Mouse (Mus musculus) hindbrain, embryonic 14.5 days (tissue): Measurements from ENCODE around the gene Pcna. TPM values are rescaled to one million over a fixed set of nuclear protein-coding genes. Genes with fewer than 3 reads are reported as not detected.

Experiments used
- ATAC-seq: fragments of 200-750 bp; cut with Nextera tagmentation; 2 replicates; pipeline ENCODE4 v1.8.0; 2017; ENCODE audit warnings: moderate number of reproducible peaks, mild to moderate bottlenecking, moderate TSS enrichment, moderate library complexity; ENCODE audit not compliant: low FRiP score
- DNase-seq: peaks from one replicate; pipeline ENCODE4 v3.0.0-alpha.2; 2015; ENCODE audit warnings: low spot score
- H3K27ac ChIP-seq: fragments of 300-500 bp; sonication (generic); 2 replicates; pipeline ENCODE4 v1.5.1; 2014; ENCODE audit warnings: mild to moderate bottlenecking, moderate library complexity
- H3K27me3 ChIP-seq: fragments of 300-500 bp; sonication (generic); 2 replicates; pipeline ENCODE4 v1.6.1; 2014; ENCODE audit warnings: mild to moderate bottlenecking, low read length, mixed read lengths; ENCODE audit not compliant: control insufficient read depth, insufficient read depth
- H3K36me3 ChIP-seq: fragments of 300-500 bp; sonication (generic); replicated peaks from 2 replicates; pipeline ENCODE4 v1.6.1; 2014; ENCODE audit not compliant: control insufficient read depth, insufficient read depth
- H3K4me1 ChIP-seq: fragments of 300-500 bp; sonication (generic); replicated peaks from 2 replicates; pipeline ENCODE4 v1.6.1; 2014; ENCODE audit warnings: antibody characterized with exemption, low read length, mixed read lengths; ENCODE audit not compliant: control insufficient read depth, insufficient read depth
- H3K4me2 ChIP-seq: fragments of 300-500 bp; sonication (generic); replicated peaks from 2 replicates; pipeline ENCODE4 v1.6.1; 2014; ENCODE audit warnings: mild to moderate bottlenecking, moderate library complexity
- H3K4me3 ChIP-seq: fragments of 300-500 bp; sonication (generic); replicated peaks from 2 replicates; pipeline ENCODE4 v1.5.1; 2014; ENCODE audit warnings: mild to moderate bottlenecking, low read length
- H3K9ac ChIP-seq: fragments of 300-500 bp; sonication (generic); 2 replicates; pipeline ENCODE4 v1.6.1; 2014
- H3K9me3 ChIP-seq: fragments of 300-500 bp; sonication (generic); 2 replicates; pipeline ENCODE4 v1.6.1; 2016; ENCODE audit warnings: low read length; ENCODE audit not compliant: control insufficient read depth
- WGBS: fragments of 180-500 bp; shearing (Covaris S2); extraction: QIAGEN DNeasy Blood & Tissue Kit; methylation state at CpG from one replicate; pipeline ENCODE4 v1.1.7; 2014; 5-methylcytosine and 5-hydroxymethylcytosine counted together
- polyA plus RNA-seq: library from polyadenylated mRNA; unstranded; fragments of >200 nt; fragmentation: Nextera tagmentation; extraction: Ambion mirVana; gene quantifications from 2 replicates; pipeline ENCODE4 v1.2.1, GENCODE M21; 2014

Gene Pcna
- polyA plus RNA-seq, 1 experiment from 2014 or later = 111 TPM

DNA sequence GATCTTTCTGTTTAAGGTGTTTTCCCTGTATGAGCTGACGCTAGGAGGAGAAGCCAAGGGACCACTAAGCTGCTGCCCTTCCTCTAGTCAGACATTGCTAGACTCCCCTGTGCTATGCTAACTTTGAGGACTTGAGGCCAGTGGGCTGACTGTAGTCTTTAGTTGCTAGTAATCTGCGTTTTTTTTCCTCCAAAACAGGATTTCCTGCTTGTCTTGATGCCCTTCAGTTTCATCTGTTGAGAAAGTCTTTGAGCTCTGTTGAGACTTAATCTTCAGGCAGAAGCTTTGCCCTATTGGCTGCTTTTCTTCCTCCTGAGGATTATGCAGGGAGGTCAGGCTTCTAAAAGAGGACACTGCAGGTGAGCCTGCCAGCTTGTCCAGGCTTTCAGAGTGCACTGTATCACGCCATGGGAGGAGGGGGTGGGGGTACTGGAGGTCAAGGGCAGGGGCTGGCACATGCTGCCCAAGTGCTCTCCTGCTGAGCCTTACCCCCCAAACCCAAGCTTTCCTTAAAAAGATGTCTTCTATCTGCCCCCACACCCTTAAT is 26.3 kb upstream of the Pcna start:
- Histone ChIP-seq H3K9me3 (no peaks in the 10 kb centered on the region), H3K9ac (no peak overlapping the region), H3K27ac (no peak overlapping the region), H3K36me3 (peaks cover 11% of the 10 kb centered on the region; the same call in 1 of the 2 replicates), H3K4me3 (no peak overlapping the region), H3K4me2 (no peak overlapping the region), H3K4me1 (peaks cover 32% of the 10 kb centered on the region), H3K27me3 (no peaks in the 10 kb centered on the region)
- no peak for ATAC-seq
- WGBS = 67% methylated on average over 3 of the region's 3 CpGs
- DNase-seq = no peak

DNA sequence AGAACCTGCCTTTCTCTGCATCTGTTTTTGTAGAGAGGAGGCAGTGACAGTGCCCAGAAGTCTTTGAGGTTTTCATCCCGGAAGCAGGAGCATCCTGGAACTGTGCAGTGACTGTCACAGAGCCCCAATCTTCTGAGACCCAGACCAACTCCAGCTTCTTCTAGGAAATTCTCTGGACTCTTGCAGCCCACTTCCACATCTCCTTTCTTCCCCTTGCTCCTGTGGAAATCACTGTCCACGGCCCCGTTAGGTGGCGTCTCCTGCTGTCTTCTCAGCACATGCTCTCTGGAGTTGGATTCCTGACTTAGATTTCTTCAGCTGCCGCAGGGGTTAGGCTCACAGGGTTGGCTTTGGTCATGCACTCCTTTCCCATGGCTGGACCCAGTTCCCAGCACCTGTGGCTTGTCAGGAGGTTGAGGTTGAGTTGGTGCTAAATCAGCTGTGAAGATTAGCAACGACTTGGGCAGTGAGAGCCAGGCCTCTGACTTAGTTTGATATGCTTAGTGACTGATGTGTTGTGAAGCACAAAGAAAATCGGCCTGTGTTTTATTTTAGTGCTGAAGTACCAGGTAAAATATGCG is 25.2 kb upstream of the Pcna start:
- Histone ChIP-seq H3K27me3 (no peaks in the 10 kb centered on the region), H3K9ac (no peak overlapping the region), H3K27ac (no peak overlapping the region), H3K9me3 (no peaks in the 10 kb centered on the region), H3K4me3 (no peak overlapping the region), H3K36me3 (peaks cover 11% of the 10 kb centered on the region; the same call in 1 of the 2 replicates), H3K4me2 (no peak overlapping the region), H3K4me1 (peaks cover 24% of the 10 kb centered on the region)
- DNase-seq = no peak
- WGBS = 77% methylated on average over 8 of the region's 8 CpGs
- no peak for ATAC-seq

DNA sequence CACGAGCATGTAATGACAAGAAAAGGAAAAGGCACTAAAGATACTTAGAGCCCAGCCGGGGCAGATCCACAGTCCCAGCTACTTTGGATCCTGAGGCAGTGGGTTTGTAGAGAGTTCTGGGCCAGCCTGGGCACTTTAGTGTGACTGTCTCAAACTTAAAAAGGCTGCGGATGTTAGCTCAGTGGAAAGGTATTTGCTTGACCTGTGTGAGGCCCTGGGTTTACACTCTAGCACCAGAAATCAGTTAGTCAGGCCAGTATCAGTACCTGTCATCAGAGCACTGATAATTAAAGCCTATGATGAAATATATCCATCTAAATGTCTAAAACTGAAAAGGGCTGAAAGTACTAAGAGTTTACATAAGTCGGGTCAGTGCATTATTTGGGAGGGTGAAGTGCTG is 23.1 kb upstream of the Pcna start:
- no peak overlapping the region for H3K4me2 ChIP-seq

DNA sequence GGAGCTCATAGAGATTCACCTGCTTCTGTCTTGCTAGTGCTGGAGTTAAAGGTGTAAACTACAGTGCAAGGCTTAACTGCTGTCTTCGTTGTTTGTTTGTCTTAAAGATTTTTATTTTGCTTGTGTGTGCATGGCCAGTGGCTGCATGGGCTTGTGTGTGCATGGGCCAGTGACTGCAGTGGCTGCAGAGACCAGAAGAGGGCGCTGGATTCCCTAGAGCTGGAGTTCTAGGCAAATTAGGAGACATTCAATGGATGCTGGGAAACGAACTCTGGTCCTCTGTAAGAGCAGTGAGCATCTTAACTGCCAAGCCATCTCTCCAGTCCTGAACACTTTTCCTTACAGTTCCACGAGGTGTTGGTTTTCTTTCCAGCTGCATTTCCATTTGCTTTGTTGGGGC is 22.4 kb upstream of the Pcna start:
- 84% methylated on average over 4 of the region's 4 CpGs for WGBS
- Histone ChIP-seq H3K9me3 (no peaks in the 10 kb centered on the region), H3K9ac (no peak overlapping the region), H3K27ac (no peak overlapping the region), H3K36me3 (peaks cover 2% of the 10 kb centered on the region; the same call in 1 of the 2 replicates), H3K4me2 (no peak overlapping the region), H3K27me3 (no peaks in the 10 kb centered on the region), H3K4me1 (0 out of 2 replicates have a peak, but pooled peaks cover 4% of the 10 kb centered on the region), H3K4me3 (no peak overlapping the region)
- no peak for ATAC-seq
- DNase-seq = no peak

More for the DNA sequence above, 23.1 kb upstream of the Pcna start:
- ATAC-seq (no peak), DNase-seq (no peak)
- H3K27me3 ChIP-seq = no peaks in the 10 kb centered on the region
- no peaks in the 10 kb centered on the region for H3K9me3 ChIP-seq
- H3K4me3 ChIP-seq = no peak overlapping the region
- no peak overlapping the region for H3K27ac ChIP-seq
- peaks cover 10% of the 10 kb centered on the region; the same call in 1 of the 2 replicates for H3K36me3 ChIP-seq
- WGBS = 87% methylated on average over 4 of the region's 4 CpGs
- H3K4me1 ChIP-seq = 0 out of 2 replicates have a peak, but pooled peaks cover 4% of the 10 kb centered on the region
- no peak overlapping the region for H3K9ac ChIP-seq

DNA sequence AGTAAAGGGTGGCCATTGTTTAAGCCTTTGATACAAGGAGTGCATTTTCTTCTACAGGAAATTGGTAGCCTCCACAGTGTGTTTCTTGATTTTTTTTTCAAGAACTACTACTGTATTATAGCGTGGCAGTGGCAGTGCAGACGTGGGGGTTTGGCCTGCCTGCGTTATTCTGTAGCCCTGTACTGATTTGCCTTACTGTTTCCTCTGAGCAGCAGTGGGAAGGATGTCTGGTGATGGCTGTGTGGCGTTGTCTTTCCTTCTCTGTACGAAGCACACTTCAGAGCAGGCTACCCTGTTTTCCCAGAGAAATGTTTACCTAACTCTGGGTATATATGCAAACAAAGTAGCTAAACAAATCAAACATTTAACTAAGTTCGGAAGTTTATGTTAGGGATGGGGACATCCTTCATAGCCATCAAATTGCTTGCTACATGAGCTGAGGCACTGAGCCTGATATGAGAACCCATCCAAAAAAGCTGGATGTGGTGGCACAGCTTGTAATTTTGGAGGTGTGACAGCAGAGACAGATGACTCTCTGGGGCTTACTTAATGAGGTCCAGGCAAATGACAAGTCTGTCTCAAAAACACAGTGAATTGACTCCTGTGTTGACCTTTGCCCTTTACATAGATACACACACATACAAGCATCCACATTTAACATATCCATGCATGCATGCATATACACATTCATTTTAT is 19.7 kb upstream of the Pcna start:
- Histone ChIP-seq H3K27me3 (no peaks in the 10 kb centered on the region), H3K36me3 (no peaks in the 10 kb centered on the region), H3K4me3 (no peak overlapping the region), H3K9me3 (no peaks in the 10 kb centered on the region), H3K27ac (no peak overlapping the region), H3K4me1 (no peaks in the 10 kb centered on the region), H3K4me2 (no peak overlapping the region), H3K9ac (no peak overlapping the region)
- no peak for DNase-seq
- no peak for ATAC-seq
- 71% methylated on average over 6 of the region's 6 CpGs for WGBS

- no peaks in the 10 kb centered on the region for H3K9me3 ChIP-seq
- 98% methylated on average over 2 of the region's 2 CpGs for WGBS
- no peak overlapping the region for H3K9ac ChIP-seq
- no peaks in the 10 kb centered on the region for H3K36me3 ChIP-seq
- DNase-seq (no peak), ATAC-seq (no peak)
- H3K27ac ChIP-seq = no peak overlapping the region
- H3K4me1 ChIP-seq = no peaks in the 10 kb centered on the region
- H3K4me2 ChIP-seq = no peak overlapping the region
- no peak overlapping the region for H3K4me3 ChIP-seq
- no peaks in the 10 kb centered on the region for H3K27me3 ChIP-seq
Measured at GRCm38 (mm10) chr2:132270331-132270951, 17.3 kb upstream of the Pcna start.

DNA sequence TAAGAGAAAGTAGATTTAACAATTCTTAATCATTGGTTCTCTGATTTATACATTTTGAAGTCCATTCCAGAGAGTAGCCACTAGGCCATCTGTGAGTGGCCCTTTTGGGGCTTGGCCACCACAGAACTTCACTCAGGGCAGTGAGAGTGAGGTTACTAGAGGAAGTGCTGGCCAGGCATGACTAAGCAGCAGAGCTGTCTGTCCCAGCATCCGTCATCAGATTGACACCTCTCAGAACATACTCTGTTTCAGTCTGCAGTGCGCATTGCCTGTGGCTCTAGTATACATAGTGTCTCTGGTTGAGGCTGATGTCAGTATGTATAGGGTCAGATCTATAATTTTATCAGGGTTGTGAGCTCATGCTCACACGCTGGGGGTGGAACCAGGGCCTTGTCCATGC is 16.1 kb upstream of the Pcna start:
- 93% methylated on average over 3 of the region's 3 CpGs for WGBS
- H3K4me2 ChIP-seq = no peak overlapping the region
- H3K36me3 ChIP-seq = no peaks in the 10 kb centered on the region
- ATAC-seq (peak; percentile 18; the same call in 1 of the 2 replicates), DNase-seq (no peak)
- H3K27me3 ChIP-seq = no peaks in the 10 kb centered on the region
- H3K9me3 ChIP-seq = no peaks in the 10 kb centered on the region
- no peak overlapping the region for H3K9ac ChIP-seq
- H3K4me1 ChIP-seq = peaks cover 12% of the 10 kb centered on the region
- no peak overlapping the region for H3K4me3 ChIP-seq
- H3K27ac ChIP-seq = no peak overlapping the region

- Histone ChIP-seq H3K4me1 (peaks cover 15% of the 10 kb centered on the region), H3K9me3 (no peaks in the 10 kb centered on the region), H3K4me3 (no peak overlapping the region), H3K9ac (no peak overlapping the region), H3K27me3 (no peaks in the 10 kb centered on the region), H3K36me3 (no peaks in the 10 kb centered on the region), H3K27ac (no peak overlapping the region), H3K4me2 (no peak overlapping the region)
- 89% methylated on average over 3 of the region's 3 CpGs for WGBS
- DNase-seq = no peak
- no peak for ATAC-seq
Measured at GRCm38 (mm10) chr2:132266086-132266485, 13.0 kb upstream of the Pcna start.

DNA sequence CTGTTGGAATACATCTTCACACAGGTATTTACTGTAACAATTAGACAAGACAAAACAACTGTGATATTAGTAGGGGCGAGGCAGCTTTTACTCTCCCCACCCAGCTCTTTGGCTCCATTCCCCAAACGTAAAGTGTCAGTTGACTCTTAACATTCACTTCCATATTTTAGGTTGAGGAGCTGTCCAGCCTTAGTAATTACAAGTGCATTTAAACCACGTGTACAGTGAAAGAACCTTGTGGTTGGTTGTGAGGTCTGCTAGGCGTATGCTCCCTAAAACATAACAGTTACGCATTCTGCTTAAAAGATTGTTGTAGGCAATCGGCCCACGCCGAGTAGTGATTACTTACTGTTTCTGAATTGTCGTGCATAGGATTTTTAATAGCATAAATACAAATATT is 12.1 kb upstream of the Pcna start:
- H3K27ac ChIP-seq = no peak overlapping the region
- no peaks in the 10 kb centered on the region for H3K36me3 ChIP-seq
- no peak overlapping the region for H3K4me3 ChIP-seq
- WGBS = 92% methylated on average over 9 of the region's 9 CpGs
- peaks cover 15% of the 10 kb centered on the region for H3K4me1 ChIP-seq
- H3K9me3 ChIP-seq = no peaks in the 10 kb centered on the region
- peak overlapping the region; percentile 77 for H3K4me2 ChIP-seq
- H3K27me3 ChIP-seq = no peaks in the 10 kb centered on the region
- DNase-seq = no peak
- no peak for ATAC-seq
- no peak overlapping the region for H3K9ac ChIP-seq
